Mouse (Mus musculus): Measurements from ENCODE around the gene Rps6kb2.

Rps6kb2 gene

GRCm38 (mm10) chr19:4154437-4155222 lies 8.5 kb downstream of the Rps6kb2 start:
- DNase-seq (ENCODE audit: low spot score) = no peak

GRCm38 (mm10) chr19:4153232-4153654 lies 9.9 kb downstream of the Rps6kb2 start, which contains the start of gene Ptprcap:
Gene Ptprcap, plus strand, starts transcription at chr19:4153604.
- DNase-seq (ENCODE audit: low spot score) = no peak

GRCm38 (mm10) chr19:4152445-4153231 lies 10.5 kb downstream of the Rps6kb2 start:
- no peak for DNase-seq (ENCODE audit: low spot score)

- no peak for DNase-seq (ENCODE audit: low spot score)
Observed at GRCm38 (mm10) chr19:4151898-4152297, 11.3 kb downstream of the Rps6kb2 start.

GRCm38 (mm10) chr19:4151488-4151860 lies 11.7 kb downstream of the Rps6kb2 start:
- no peak for DNase-seq (ENCODE audit: low spot score)

- DNase-seq (ENCODE audit: low spot score) = no peak
Observed at GRCm38 (mm10) chr19:4150567-4151487, 12.3 kb downstream of the Rps6kb2 start.

GRCm38 (mm10) chr19:4149764-4150461 lies 13.2 kb downstream of the Rps6kb2 start:
- DNase-seq (ENCODE audit: low spot score) = no peak

GRCm38 (mm10) chr19:4149283-4149682 lies 13.9 kb downstream of the Rps6kb2 start:
- no peak for DNase-seq (ENCODE audit: low spot score)

GRCm38 (mm10) chr19:4148819-4149218 lies 14.3 kb downstream of the Rps6kb2 start:
- no peak for DNase-seq (ENCODE audit: low spot score)

- peak; percentile 85 for DNase-seq (ENCODE audit: low spot score)
Observed at GRCm38 (mm10) chr19:4148491-4148806, 14.7 kb downstream of the Rps6kb2 start, which contains the start of gene Coro1b. Gene Coro1b, plus strand, starts transcription at chr19:4148619.

- DNase-seq (ENCODE audit: low spot score) = no peak
Observed at GRCm38 (mm10) chr19:4147782-4148490, 15.2 kb downstream of the Rps6kb2 start.

- no peak for DNase-seq (ENCODE audit: low spot score)
Observed at GRCm38 (mm10) chr19:4147022-4147405, 16.1 kb downstream of the Rps6kb2 start.

- no peak for DNase-seq (ENCODE audit: low spot score)
Observed at GRCm38 (mm10) chr19:4146366-4147021, 16.7 kb downstream of the Rps6kb2 start.

GRCm38 (mm10) chr19:4145936-4146335 lies 17.2 kb downstream of the Rps6kb2 start:
- no peak for DNase-seq (ENCODE audit: low spot score)

- no peak for DNase-seq (ENCODE audit: low spot score)
Observed at GRCm38 (mm10) chr19:4144550-4145498, 18.3 kb downstream of the Rps6kb2 start.

- no peak for DNase-seq (ENCODE audit: low spot score)
Observed at GRCm38 (mm10) chr19:4143759-4144268, 19.3 kb downstream of the Rps6kb2 start, which contains the start of gene Cabp4. Gene Cabp4, minus strand, starts transcription at chr19:4144033.

GRCm38 (mm10) chr19:4142416-4143173 lies 20.6 kb downstream of the Rps6kb2 start:
- DNase-seq (ENCODE audit: low spot score) = no peak

GRCm38 (mm10) chr19:4140147-4140546 lies 23.0 kb downstream of the Rps6kb2 start:
- DNase-seq (ENCODE audit: low spot score) = no peak
